Mouse (Mus musculus) MEL (cell line): ENCODE measurements around the gene Gdf5. TPM values are rescaled to one million over a fixed set of nuclear protein-coding genes. Genes with fewer than 3 reads are reported as not detected.

Source experiments
- DNase-seq: peaks from one replicate; pipeline ENCODE4 v3.0.0; 2011; ENCODE audit warnings: low read depth, low spot score
- H3K27ac ChIP-seq: 2 replicates; pipeline ENCODE4 v1.5.1; 2012; ENCODE audit warnings: low read depth, mild to moderate bottlenecking, control low read depth, low read length, moderate library complexity; ENCODE audit not compliant: control insufficient read depth
- H3K27me3 ChIP-seq, 2 experiments: fragments of 150-350 bp in 1 of 2; sonication (generic) in 1 of 2; 2 replicates each; pipeline ENCODE4 v1.6.1; 2012; ENCODE audit warnings: low read length in 2 of 2, mild to moderate bottlenecking in 2 of 2, improper control_type of control experiment in 1 of 2, moderate library complexity in 1 of 2; ENCODE audit not compliant: insufficient read depth in 2 of 2, control insufficient read depth in 1 of 2
- H3K36me3 ChIP-seq, 2 experiments: 2 replicates each; pipeline ENCODE4 v1.6.1; 2012 to 2014; ENCODE audit warnings: low read length in 2 of 2, improper control_type of control experiment in 1 of 2, inconsistent platforms in 1 of 2, mild to moderate bottlenecking in 1 of 2; ENCODE audit not compliant: insufficient read depth in 2 of 2, control insufficient read depth in 1 of 2
- H3K4me1 ChIP-seq, 2 experiments: fragments of 150-350 bp in 1 of 2; sonication (generic) in 1 of 2; 2 replicates each; pipeline ENCODE4 v1.6.1; 2012; ENCODE audit warnings: low read length in 2 of 2, improper control_type of control experiment in 1 of 2, mild to moderate bottlenecking in 1 of 2; ENCODE audit not compliant: insufficient read depth in 2 of 2, control insufficient read depth in 1 of 2
- H3K4me3 ChIP-seq, 2 experiments: fragments of 150-350 bp in 1 of 2; sonication (generic) in 1 of 2; 2 replicates each; pipeline ENCODE4 v1.5.1; 2012; ENCODE audit warnings: low read depth in 2 of 2, low read length in 2 of 2, mild to moderate bottlenecking in 2 of 2, moderate library complexity in 2 of 2, control low read depth in 1 of 2, improper control_type of control experiment in 1 of 2; ENCODE audit not compliant: control insufficient read depth in 1 of 2, insufficient read depth in 1 of 2
- H3K79me2 ChIP-seq: 2 replicates; pipeline ENCODE4 v1.6.1; 2012; ENCODE audit warnings: mild to moderate bottlenecking, low read length, moderate library complexity; ENCODE audit not compliant: control insufficient read depth, poor library complexity, insufficient read depth
- H3K9ac ChIP-seq: 2 replicates; pipeline ENCODE4 v1.6.1; 2012; ENCODE audit warnings: low read depth, mild to moderate bottlenecking, control low read depth, low read length, moderate library complexity; ENCODE audit not compliant: control insufficient read depth, poor library complexity, severe bottlenecking
- H3K9me3 ChIP-seq: fragments of 150-350 bp; sonication (generic); replicated peaks from 2 replicates; pipeline ENCODE4 v1.6.1; 2012; ENCODE audit warnings: mild to moderate bottlenecking, low read length, improper control_type of control experiment, moderate library complexity; ENCODE audit not compliant: insufficient read depth
- BHLHE40 ChIP-seq: IDR thresholded peaks from 2 replicates; pipeline ENCODE4 v1.6.1; 2012; ENCODE audit warnings: low read depth, mild to moderate bottlenecking, inconsistent platforms, low read length, improper control_type of control experiment, borderline replicate concordance
- CHD1 ChIP-seq: IDR thresholded peaks from 2 replicates; pipeline ENCODE4 v1.6.1; 2012; ENCODE audit warnings: low read depth, mild to moderate bottlenecking, inconsistent platforms, low read length, improper control_type of control experiment
- CHD2 ChIP-seq: IDR thresholded peaks from 2 replicates; pipeline ENCODE4 v1.6.1; 2011; ENCODE audit warnings: low read length, improper control_type of control experiment
- CTCF ChIP-seq, 3 experiments: IDR thresholded peaks in 2 of 3; conservative IDR thresholded peaks in 1 of 3; 2 replicates each; pipeline ENCODE4 v1.5.1; 2011 to 2012; ENCODE audit warnings: low read length in 3 of 3, low read depth in 2 of 3, mild to moderate bottlenecking in 2 of 3, improper control_type of control experiment in 1 of 3, inconsistent platforms in 1 of 3, mixed read lengths in 1 of 3, moderate library complexity in 1 of 3; ENCODE audit not compliant: control insufficient read depth in 1 of 3, insufficient read depth in 1 of 3, poor library complexity in 1 of 3, severe bottlenecking in 1 of 3
- E2F4 ChIP-seq: IDR thresholded peaks from 2 replicates; pipeline ENCODE4 v1.6.1; 2011; ENCODE audit warnings: low read depth, low read length, improper control_type of control experiment, borderline replicate concordance
- ELF1 ChIP-seq: IDR thresholded peaks from 2 replicates; pipeline ENCODE4 v1.6.1; 2014; ENCODE audit warnings: low read depth, mild to moderate bottlenecking, inconsistent platforms, low read length, improper control_type of control experiment, moderate library complexity
- EP300 ChIP-seq, 2 experiments: IDR thresholded peaks; 2 replicates each; pipeline ENCODE4 v1.6.1; 2011; ENCODE audit warnings: improper control_type of control experiment in 2 of 2, low read length in 2 of 2, low read depth in 1 of 2, mild to moderate bottlenecking in 1 of 2
- ETS1 ChIP-seq: IDR thresholded peaks from 2 replicates; pipeline ENCODE4 v1.6.1; 2012; ENCODE audit warnings: low read depth, mild to moderate bottlenecking, inconsistent platforms, low read length, improper control_type of control experiment, moderate library complexity
- GATA1 ChIP-seq: IDR thresholded peaks from 2 replicates; pipeline ENCODE4 v1.6.1; 2011; ENCODE audit warnings: low read depth, low read length, improper control_type of control experiment
- HCFC1 ChIP-seq: IDR thresholded peaks from 2 replicates; pipeline ENCODE4 v1.6.1; 2012; ENCODE audit warnings: low read depth, mild to moderate bottlenecking, inconsistent platforms, low read length, improper control_type of control experiment, moderate library complexity
- JUND ChIP-seq: IDR thresholded peaks from 2 replicates; pipeline ENCODE4 v1.6.1; 2011; ENCODE audit warnings: low read depth, mild to moderate bottlenecking, improper control_type of control experiment, low read length
- KAT2A ChIP-seq: conservative IDR thresholded peaks from 2 replicates; pipeline ENCODE4 v1.6.1; 2012; ENCODE audit warnings: low read depth, low read length, improper control_type of control experiment, inconsistent platforms
- MAFK ChIP-seq: IDR thresholded peaks from 2 replicates; pipeline ENCODE4 v1.6.1; 2011; ENCODE audit warnings: low read depth, mild to moderate bottlenecking, low read length, improper control_type of control experiment, borderline replicate concordance
- MAX ChIP-seq: IDR thresholded peaks from 2 replicates; pipeline ENCODE4 v1.6.1; 2011; ENCODE audit warnings: low read length, improper control_type of control experiment
- MAZ ChIP-seq: IDR thresholded peaks from 2 replicates; pipeline ENCODE4 v1.6.1; 2012; ENCODE audit warnings: low read depth, mild to moderate bottlenecking, inconsistent platforms, low read length, improper control_type of control experiment
- MEF2A ChIP-seq: IDR thresholded peaks from 2 replicates; pipeline ENCODE4 v1.6.1; 2014; ENCODE audit warnings: low read depth, mild to moderate bottlenecking, inconsistent platforms, low read length, improper control_type of control experiment; ENCODE audit not compliant: poor library complexity, insufficient replicate concordance, severe bottlenecking; ENCODE audit errors: extremely low read depth
- MXI1 ChIP-seq: IDR thresholded peaks from 2 replicates; pipeline ENCODE4 v1.6.1; 2011; ENCODE audit warnings: mild to moderate bottlenecking, low read depth, low read length, improper control_type of control experiment
- MYB ChIP-seq: IDR thresholded peaks from 2 replicates; pipeline ENCODE4 v1.6.1; 2011; ENCODE audit warnings: mild to moderate bottlenecking, low read depth, low read length, improper control_type of control experiment
- MYC ChIP-seq: IDR thresholded peaks from 2 replicates; pipeline ENCODE4 v1.6.1; 2011; ENCODE audit warnings: low read depth, mild to moderate bottlenecking, low read length, improper control_type of control experiment, moderate library complexity
- NELFE ChIP-seq: IDR thresholded peaks from 2 replicates; pipeline ENCODE4 v1.6.1; 2011; ENCODE audit warnings: low read depth, low read length, improper control_type of control experiment
- NRF1 ChIP-seq: IDR thresholded peaks from 2 replicates; pipeline ENCODE4 v1.6.1; 2014; ENCODE audit warnings: low read depth, mild to moderate bottlenecking, inconsistent platforms, low read length, improper control_type of control experiment, moderate library complexity; ENCODE audit not compliant: poor library complexity, insufficient read depth, severe bottlenecking
- POLR2A ChIP-seq, 2 experiments: IDR thresholded peaks; 2 replicates each; pipeline ENCODE4 v1.6.1; 2011 to 2012; ENCODE audit warnings: low read length in 2 of 2, mild to moderate bottlenecking in 2 of 2, control low read depth in 1 of 2, improper control_type of control experiment in 1 of 2, low read depth in 1 of 2, moderate library complexity in 1 of 2; ENCODE audit not compliant: control insufficient read depth in 1 of 2, insufficient read depth in 1 of 2, poor library complexity in 1 of 2
- POLR2AphosphoS2 ChIP-seq: IDR thresholded peaks from 2 replicates; pipeline ENCODE4 v1.6.1; 2011; ENCODE audit warnings: low read length, improper control_type of control experiment
- POLR2AphosphoS5 ChIP-seq: IDR thresholded peaks from 2 replicates; pipeline ENCODE4 v1.6.1; 2012; ENCODE audit warnings: low read depth, borderline replicate concordance, mild to moderate bottlenecking, inconsistent platforms, low read length, moderate library complexity, mixed read lengths
- RAD21 ChIP-seq: IDR thresholded peaks from 2 replicates; pipeline ENCODE4 v1.6.1; 2011; ENCODE audit warnings: mild to moderate bottlenecking, low read depth, low read length, improper control_type of control experiment
- RCOR1 ChIP-seq: IDR thresholded peaks from 2 replicates; pipeline ENCODE4 v1.6.1; 2012; ENCODE audit warnings: low read depth, mild to moderate bottlenecking, inconsistent platforms, low read length, improper control_type of control experiment
- SIN3A ChIP-seq: IDR thresholded peaks from 2 replicates; pipeline ENCODE4 v1.6.1; 2012; ENCODE audit warnings: low read length, improper control_type of control experiment, inconsistent platforms
- SMC3 ChIP-seq: IDR thresholded peaks from 2 replicates; pipeline ENCODE4 v1.6.1; 2011; ENCODE audit warnings: low read depth, low read length, improper control_type of control experiment
- TAL1 ChIP-seq: IDR thresholded peaks from 2 replicates; pipeline ENCODE4 v1.6.1; 2012; ENCODE audit warnings: mild to moderate bottlenecking, inconsistent platforms, low read length, moderate library complexity, mixed read lengths
- TBP ChIP-seq: IDR thresholded peaks from 2 replicates; pipeline ENCODE4 v1.8.0; 2011; ENCODE audit warnings: low read depth, low read length, improper control_type of control experiment
- TCF12 ChIP-seq: IDR thresholded peaks from 2 replicates; pipeline ENCODE4 v1.6.1; 2014; ENCODE audit warnings: low read depth, mild to moderate bottlenecking, inconsistent platforms, low read length, improper control_type of control experiment, moderate library complexity
- USF1 ChIP-seq: IDR thresholded peaks from 2 replicates; pipeline ENCODE4 v1.6.1; 2014; ENCODE audit warnings: low read depth, mild to moderate bottlenecking, inconsistent platforms, low read length, improper control_type of control experiment, moderate library complexity
- USF2 ChIP-seq, 2 experiments: IDR thresholded peaks; 2 replicates each; pipeline ENCODE4 v1.6.1; 2011 to 2012; ENCODE audit warnings: improper control_type of control experiment in 2 of 2, low read length in 2 of 2, borderline replicate concordance in 1 of 2, inconsistent platforms in 1 of 2, low read depth in 1 of 2, mild to moderate bottlenecking in 1 of 2; ENCODE audit not compliant: insufficient read depth in 1 of 2
- ZC3H11A ChIP-seq: IDR thresholded peaks from 2 replicates; pipeline ENCODE4 v1.6.1; 2012; ENCODE audit warnings: low read depth, mild to moderate bottlenecking, inconsistent platforms, low read length, improper control_type of control experiment
- ZKSCAN1 ChIP-seq: IDR thresholded peaks from 2 replicates; pipeline ENCODE4 v1.6.1; 2012; ENCODE audit warnings: low read depth, mild to moderate bottlenecking, inconsistent platforms, low read length, improper control_type of control experiment, moderate library complexity
- ZMIZ1 ChIP-seq: IDR thresholded peaks from 2 replicates; pipeline ENCODE4 v1.6.1; 2012; ENCODE audit warnings: low read depth, mild to moderate bottlenecking, inconsistent platforms, low read length, improper control_type of control experiment, moderate library complexity
- ZNF384 ChIP-seq: IDR thresholded peaks from 2 replicates; pipeline ENCODE4 v1.6.1; 2012; ENCODE audit warnings: low read depth, mild to moderate bottlenecking, inconsistent platforms, low read length, improper control_type of control experiment
- polyA plus RNA-seq, 2 experiments: library from polyadenylated mRNA; stranded (reverse) in 1 of 2; unstranded in 1 of 2; fragments of >175 nt in 1 of 2; fragments of >200 nt in 1 of 2; gene quantifications; 2 replicates each; pipeline versions ENCODE4 v1.2.1 to v1.2.4; 2012; ENCODE audit warnings: low replicate concordance in 2 of 2, low read depth in 1 of 2; ENCODE audit not compliant: insufficient read length in 2 of 2, insufficient read depth in 1 of 2, missing spikeins in 1 of 2
- total RNA-seq: library from RNA; depleted of rRNA; stranded (reverse); fragments of 300-350 nt; gene quantifications from 2 replicates; pipeline ENCODE4 v1.2.3, GENCODE M21; 2012

The Gdf5 gene
- total and polyA plus RNA-seq, 3 experiments: 0.06 TPM; not detected in 2

DNA sequence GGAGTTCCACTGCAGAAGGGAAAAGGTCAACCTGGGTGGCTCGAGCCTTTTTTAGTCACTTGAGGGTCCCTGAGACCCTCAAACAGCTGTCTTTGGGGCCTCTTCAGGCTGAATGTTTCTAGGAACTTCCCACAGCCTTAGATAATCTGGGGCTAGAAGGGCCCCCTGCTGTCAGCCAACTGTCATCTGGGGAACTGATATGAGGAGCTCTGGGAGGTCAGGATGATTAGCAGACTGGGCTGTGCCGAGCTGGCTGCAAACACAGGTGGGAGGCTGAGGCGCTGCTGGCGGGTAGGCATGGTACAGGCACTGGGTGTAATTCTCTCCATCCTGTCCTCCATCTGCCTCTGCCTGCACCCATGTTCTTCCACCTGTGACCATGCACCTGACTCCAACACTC, 43.9 kb upstream of the Gdf5 start:
- peak overlapping the region; percentile 95 for H3K27ac ChIP-seq
- H3K9ac ChIP-seq: peak overlapping the region; percentile 60
- H3K4me3 ChIP-seq: peak overlapping the region; percentile 24 to 27; a peak in 3 of 4 replicates
- H3K36me3 ChIP-seq: peaks cover 0 to 16% of the 10 kb centered on the region in 2 experiments; a peak in 2 of 4 replicates
- no peaks in the 10 kb centered on the region for H3K9me3 ChIP-seq
- H3K4me1 ChIP-seq: peaks cover 9 to 20% of the 10 kb centered on the region in 2 experiments; a peak in 3 of 4 replicates
- H3K27me3 ChIP-seq: no peaks in the 10 kb centered on the region
- DNase-seq: peak; percentile 90
- no peaks in the 10 kb centered on the region for H3K79me2 ChIP-seq
- TF ChIP-seq SMC3 (0 out of 2 replicates have a peak, but pooled peaks have one; percentile 9), MEF2A (no peak), MYB (peak; percentile 94), NRF1 (no peak), MAFK (peak; percentile 43; the same call in 1 of the 2 replicates), E2F4 (no peak), GATA1 (peak; percentile 88), USF1 (no peak), MXI1 (peak; percentile 61), ELF1 (no peak), MAX (peak; percentile 56), ETS1 (peak; percentile 93), ZNF384 (no peak), TAL1 (peak; percentile 76), POLR2AphosphoS5 (no peak), ZKSCAN1 (no peak), TBP (no peak; the same call in 1 of the 2 replicates), MYC (no peak), POLR2AphosphoS2 (no peak), RCOR1 (peak; percentile 77), MAZ (peak; percentile 54; the same call in 1 of the 2 replicates), POLR2A (IDR thresholded peaks at IDR 0.05; ENCODE audit: control insufficient read depth in 1 of 2, insufficient read depth in 1 of 2, low read depth in 1 of 2, low read length in 2 of 2, poor library complexity in 1 of 2) (peak in 1 of 2 experiments; percentile 54; a peak in 1 of 4 replicates), CHD1 (no peak), KAT2A (no peak), EP300 (IDR thresholded peaks at IDR 0.05; ENCODE audit: low read depth in 1 of 2, low read length in 2 of 2) (peak; percentile 95 to 97), TCF12 (peak; percentile 91), BHLHE40 (0 out of 2 replicates have a peak, but pooled peaks have one; percentile 19), NELFE (peak; percentile 46; the same call in 1 of the 2 replicates), CTCF (IDR thresholded peaks at IDR 0.05 in 2 of 3, conservative IDR thresholded peaks at IDR 0.05 in 1 of 3; ENCODE audit: control insufficient read depth in 1 of 3, insufficient read depth in 1 of 3, low read depth in 2 of 3, low read length in 3 of 3, poor library complexity in 1 of 3, severe bottlenecking in 1 of 3) (peak in 1 of 3 experiments; percentile 14; a peak in 1 of 6 replicates), CHD2 (no peak), USF2 (IDR thresholded peaks at IDR 0.05; ENCODE audit: borderline replicate concordance in 1 of 2, insufficient read depth in 1 of 2, low read depth in 1 of 2, low read length in 2 of 2) (no peak), JUND (no peak), ZMIZ1 (peak; percentile 65; the same call in 1 of the 2 replicates), SIN3A (peak; percentile 92), ZC3H11A (no peak), RAD21 (no peak), HCFC1 (peak; percentile 52)
